Mouse (Mus musculus) T-cell, adult 66 days (primary cell): Measurements from ENCODE around the gene Mki67. TPM values are rescaled to one million over a fixed set of nuclear protein-coding genes. Genes with fewer than 3 reads are reported as not detected.

Source experiments
- total RNA-seq, 2 experiments: library from RNA; stranded (reverse); gene quantifications; 3 replicates in 1 of 2; 4 replicates in 1 of 2; pipeline ENCODE4 v1.2.4; 2023

Mki67 gene
- 10 to 100 TPM in 1 of 2 experiments, 1 to 10 TPM in 1; 6.8 to 18.3 TPM for total RNA-seq

GRCm38 (mm10) chr7:135715642-135716444, at the start of gene Mki67:
Gene Mki67 (minus strand): TSS chr7:135716361.

Other genes with a start within 250 kb of the Mki67 start
- gene Clrn3, start 187.7 kb downstream of the Mki67 start, total RNA-seq: not detected
- gene Ptpre, start 178.9 kb downstream of the Mki67 start, total RNA-seq: 10 to 100 TPM; 28.4 to 31.8 TPM